Mouse (Mus musculus) layer of hippocampus, postnatal 25 days (tissue): ENCODE data around the gene Zfp655. TPM values are rescaled to one million over a fixed set of nuclear protein-coding genes. Genes with fewer than 3 reads are reported as not detected.
"Not testable (repeated sequence)": the region's sequence is repeated elsewhere in the genome, so short reads cannot be mapped to it uniquely, and the experiment has no call there.

Source experiments
- DNase-seq, 2 experiments: peaks; one replicate each; pipeline ENCODE4 v3.0.0; 2022; ENCODE audit warnings: mixed read lengths in 2 of 2, low spot score in 1 of 2; ENCODE audit errors: extremely low spot score in 1 of 2
- total RNA-seq, 2 experiments: library from RNA; stranded (reverse); gene quantifications; 2 replicates each; pipeline ENCODE4 v1.2.3; 2021

Zfp655 gene
- 10 to 100 TPM; 25.7 to 26.7 TPM for total RNA-seq

DNA sequence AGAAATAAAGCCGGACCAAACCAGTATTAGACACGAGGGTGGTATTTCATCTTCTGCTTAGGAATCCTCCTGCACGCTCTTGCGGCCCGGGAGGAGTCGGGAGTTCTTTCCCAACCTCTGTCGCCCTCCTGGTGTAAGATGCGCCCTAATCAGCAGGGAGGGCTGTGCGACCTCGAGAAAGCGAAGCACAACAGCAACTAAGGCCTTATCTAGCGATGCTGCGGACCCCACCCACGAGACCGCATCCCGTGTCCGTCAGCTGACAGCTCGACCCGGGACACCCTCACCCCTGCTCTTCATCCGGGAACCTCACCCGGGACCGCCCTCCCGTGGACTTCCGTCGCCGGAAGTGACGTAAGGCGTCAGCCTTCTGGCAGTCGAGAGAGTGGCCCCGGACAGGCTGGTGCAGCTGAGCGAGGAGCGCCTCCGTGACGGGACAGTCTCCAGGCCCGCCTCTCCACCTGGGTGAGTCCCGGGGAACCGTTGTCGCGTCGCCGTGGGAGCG is at the start of gene Zfp655:
Gene Zfp655 (plus strand): TSS at position 349 of the 505 bp plus-strand sequence.
- peak; percentile 92 to 98 for DNase-seq

GRCm38 (mm10) chr5:145185244-145185643 is 46.3 kb upstream of the Zfp655 start:
- no peak for DNase-seq

- no peak for DNase-seq
These were observed 42.1 kb upstream of the Zfp655 start for GRCm38 (mm10) chr5:145189416-145189815.

- DNase-seq: no peak
These were observed 41.1 kb upstream of the Zfp655 start for GRCm38 (mm10) chr5:145190373-145190772.

- DNase-seq: peak; percentile 79 to 85
These were observed 40.4 kb upstream of the Zfp655 start for GRCm38 (mm10) chr5:145190875-145191798.

DNA sequence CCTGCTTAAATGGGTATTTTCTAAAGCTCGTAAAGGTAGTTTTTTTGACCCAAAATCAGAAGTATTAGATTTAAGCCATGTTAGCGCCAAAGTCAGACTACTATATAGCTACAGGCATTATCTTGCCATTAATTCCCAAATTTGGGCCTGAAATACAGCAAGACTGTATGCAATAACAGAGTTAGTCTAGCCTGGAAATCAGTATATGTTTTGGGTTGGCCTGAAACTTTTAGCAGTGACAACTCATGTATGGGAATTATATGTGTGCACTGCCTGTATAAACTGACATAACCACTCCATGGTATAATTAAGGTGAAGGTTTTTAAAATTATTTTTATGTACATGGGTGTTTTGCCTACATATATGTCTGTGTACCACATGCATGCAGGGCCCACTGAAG is 39.6 kb upstream of the Zfp655 start, which contains the start of gene Atp5j2:
Gene Atp5j2 (minus strand): TSS at position 101 of the 400 bp plus-strand sequence.
- DNase-seq: no peak

- no peak for DNase-seq
These were observed 31.1 kb upstream of the Zfp655 start for GRCm38 (mm10) chr5:145200387-145200786.

DNA sequence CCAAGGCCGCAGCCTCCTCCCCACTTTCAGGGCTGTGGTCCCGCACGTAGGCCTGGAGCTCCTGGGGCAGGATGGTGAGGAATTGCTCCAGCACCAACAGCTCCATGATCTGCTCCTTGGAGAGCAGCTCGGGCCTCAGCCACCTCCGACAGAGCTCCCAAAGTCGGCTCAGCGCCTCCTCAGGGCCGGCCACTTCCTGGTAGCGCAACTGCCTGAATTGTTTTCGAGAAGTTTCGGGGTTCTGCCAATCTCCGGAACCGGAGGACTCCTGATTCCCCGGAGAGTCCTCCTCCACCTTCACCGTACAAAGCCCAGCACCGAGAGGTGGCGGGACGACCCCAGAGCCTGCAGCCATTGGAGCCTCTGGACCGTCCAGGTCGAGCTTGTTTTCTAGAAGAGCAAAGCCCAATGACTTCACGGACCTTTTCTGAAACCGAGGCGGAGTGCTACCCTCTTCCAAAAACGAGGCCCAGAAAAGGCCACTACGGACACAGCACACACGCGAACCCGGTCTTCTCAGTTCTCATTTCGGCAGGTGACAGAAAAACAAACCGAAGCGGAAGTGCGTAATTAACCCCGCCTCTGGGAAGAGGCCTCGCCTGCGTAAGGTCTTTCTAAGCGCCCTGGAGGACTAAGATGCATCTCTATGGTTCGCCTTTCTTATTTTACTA is 30.1 kb upstream of the Zfp655 start, which contains the start of gene Zkscan14:
Gene Zkscan14 (minus strand): TSS at position 548 of the 671 bp plus-strand sequence.
- peak; percentile 41 to 57 for DNase-seq

- no peak for DNase-seq
These were observed 29.1 kb upstream of the Zfp655 start for GRCm38 (mm10) chr5:145202446-145202845.

GRCm38 (mm10) chr5:145203936-145204691 is 27.4 kb upstream of the Zfp655 start, which contains the start of gene Zkscan5:
Gene Zkscan5, plus strand, starts transcription at chr5:145204562.
- peak; percentile 91 to 93 for DNase-seq

- DNase-seq: no peak
These were observed 26.5 kb upstream of the Zfp655 start for GRCm38 (mm10) chr5:145205041-145205440.

DNA sequence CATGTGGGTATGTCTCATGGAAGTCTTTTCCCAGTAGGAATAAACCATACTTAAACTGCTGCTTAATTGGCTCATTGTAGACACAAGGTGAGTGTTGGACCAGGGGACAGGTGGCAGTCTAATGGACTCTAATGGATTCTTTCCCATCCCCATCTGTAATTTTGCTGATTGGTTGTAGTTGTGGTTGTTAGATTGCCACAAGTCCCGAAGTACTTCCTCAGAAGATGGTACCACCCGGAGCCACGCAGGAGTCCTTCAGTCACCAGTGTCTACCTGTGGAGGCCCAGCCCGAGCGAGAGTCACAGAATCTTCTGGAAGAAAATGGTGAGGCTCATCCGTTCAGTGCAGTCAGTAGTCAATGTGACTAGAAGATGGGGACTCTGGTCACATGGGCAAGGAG is 24.1 kb upstream of the Zfp655 start:
- DNase-seq: no peak

DNA sequence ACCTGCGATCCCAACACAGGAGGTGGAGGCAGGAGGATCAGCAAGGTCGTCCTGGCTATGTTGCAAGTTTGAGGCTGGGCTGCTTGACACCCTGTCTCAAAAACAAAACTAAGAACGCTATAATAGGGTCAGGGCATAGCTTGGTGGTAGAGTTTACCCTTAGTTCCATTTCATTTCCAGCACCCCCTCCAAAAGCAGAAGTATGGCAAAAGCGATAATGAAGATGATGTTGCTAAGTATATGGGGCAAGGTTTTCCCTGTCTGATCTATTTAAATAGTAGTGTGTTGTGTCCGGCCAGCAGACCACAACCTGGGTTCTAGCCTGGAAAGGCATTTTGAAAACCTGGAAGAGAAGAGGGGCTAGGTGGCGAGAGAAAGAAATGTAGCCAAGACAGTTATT is 23.6 kb upstream of the Zfp655 start:
- no peak for DNase-seq

DNA sequence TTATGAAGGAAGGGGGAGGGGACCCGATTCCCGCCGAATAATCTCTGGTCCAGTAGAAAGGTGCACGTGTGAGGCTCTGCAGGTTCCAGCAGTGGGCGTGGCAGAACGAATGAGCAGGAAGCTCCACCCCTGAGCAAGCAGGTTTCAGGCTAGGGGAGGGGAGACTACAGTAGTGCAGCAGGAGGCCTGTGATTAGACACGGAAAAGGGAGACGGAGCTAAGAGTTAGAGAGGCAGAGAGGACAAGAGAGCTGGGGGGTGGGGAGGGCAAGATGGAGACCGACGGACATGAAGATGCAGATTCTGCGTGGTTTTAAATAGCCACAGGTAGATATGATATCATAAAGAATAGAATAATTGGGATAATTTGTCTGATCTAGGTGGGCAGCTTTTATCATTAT is 23.1 kb upstream of the Zfp655 start:
- not testable (repeated sequence) for DNase-seq

- no peak for DNase-seq
These were observed 20.2 kb upstream of the Zfp655 start for GRCm38 (mm10) chr5:145211340-145211739.

DNA sequence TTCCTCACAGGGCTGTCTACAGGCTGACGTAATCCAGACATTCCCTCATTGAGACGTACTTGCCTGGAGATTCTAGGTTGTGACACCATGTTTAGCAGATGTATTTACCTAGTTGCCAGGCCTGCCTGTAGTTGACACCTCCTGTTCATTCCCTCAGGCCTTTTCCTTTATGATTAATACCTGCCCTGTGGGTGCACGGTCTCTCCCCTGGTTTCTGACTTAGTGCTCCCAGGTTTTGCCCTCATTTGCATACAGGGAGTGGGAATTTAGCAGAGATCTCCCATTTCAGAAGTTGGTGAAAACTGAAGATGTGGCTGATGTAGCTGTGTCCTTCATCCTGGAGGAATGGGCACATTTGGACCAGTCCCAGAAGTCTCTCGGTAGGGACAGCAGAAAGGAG is 19.3 kb upstream of the Zfp655 start:
- no peak for DNase-seq

DNA sequence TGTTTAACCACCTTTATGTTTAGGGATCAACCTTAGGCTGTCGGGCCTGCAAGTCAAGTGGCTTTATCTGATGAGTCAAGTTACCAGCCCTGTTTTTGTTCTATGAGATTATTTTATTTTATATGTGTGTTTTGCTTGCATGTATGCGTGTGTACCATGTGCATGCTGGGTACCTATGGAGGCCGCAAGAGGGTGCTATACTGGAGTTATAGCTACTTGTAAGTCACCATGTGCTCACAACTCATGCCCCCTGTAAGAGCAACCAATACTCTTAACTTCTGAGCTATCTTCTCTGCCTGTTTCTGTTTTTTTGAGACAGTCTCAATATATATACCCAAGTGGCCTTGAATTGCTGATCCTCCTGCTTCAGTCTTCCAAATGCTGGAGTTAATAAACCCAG is 18.0 kb upstream of the Zfp655 start:
- no peak for DNase-seq

- no peak for DNase-seq
These were observed 16.8 kb upstream of the Zfp655 start for GRCm38 (mm10) chr5:145214679-145215078.

- DNase-seq: no peak
These were observed 13.8 kb upstream of the Zfp655 start for GRCm38 (mm10) chr5:145217746-145218145.

DNA sequence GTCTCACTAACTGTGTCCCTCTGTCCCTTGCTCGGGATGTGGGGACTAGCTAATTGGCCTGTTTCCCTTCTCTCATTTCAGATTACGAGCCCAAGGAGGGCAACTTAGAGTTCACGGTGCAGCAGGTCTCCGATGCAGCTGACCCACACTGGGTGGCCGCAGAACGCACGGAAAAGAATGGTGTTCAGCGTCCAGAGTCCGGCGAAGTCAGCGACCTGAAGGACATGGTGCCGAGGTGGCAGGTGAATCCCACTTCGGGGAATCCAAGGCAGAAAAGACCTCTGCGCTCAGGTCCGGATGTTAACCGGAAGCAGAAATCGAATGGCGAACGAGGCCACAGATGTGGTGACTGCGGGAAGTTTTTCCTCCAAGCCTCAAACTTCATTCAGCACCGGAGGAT is 13.3 kb upstream of the Zfp655 start:
- DNase-seq: no peak
